Mouse (Mus musculus) CD4-positive, CD25-positive, alpha-beta regulatory T cell, adult 9 weeks (primary cell): Measurements from ENCODE around the gene Trem3. TPM values are rescaled to one million over a fixed set of nuclear protein-coding genes. Genes with fewer than 3 reads are reported as not detected.

Experiments used
- polyA plus RNA-seq: library from polyadenylated mRNA; unstranded; fragments of 100-300 nt; shearing (Covaris generic); gene quantifications from one replicate; pipeline ENCODE4 v1.2.1, GENCODE M21; 2017

Trem3 gene
- not detected for polyA plus RNA-seq

DNA sequence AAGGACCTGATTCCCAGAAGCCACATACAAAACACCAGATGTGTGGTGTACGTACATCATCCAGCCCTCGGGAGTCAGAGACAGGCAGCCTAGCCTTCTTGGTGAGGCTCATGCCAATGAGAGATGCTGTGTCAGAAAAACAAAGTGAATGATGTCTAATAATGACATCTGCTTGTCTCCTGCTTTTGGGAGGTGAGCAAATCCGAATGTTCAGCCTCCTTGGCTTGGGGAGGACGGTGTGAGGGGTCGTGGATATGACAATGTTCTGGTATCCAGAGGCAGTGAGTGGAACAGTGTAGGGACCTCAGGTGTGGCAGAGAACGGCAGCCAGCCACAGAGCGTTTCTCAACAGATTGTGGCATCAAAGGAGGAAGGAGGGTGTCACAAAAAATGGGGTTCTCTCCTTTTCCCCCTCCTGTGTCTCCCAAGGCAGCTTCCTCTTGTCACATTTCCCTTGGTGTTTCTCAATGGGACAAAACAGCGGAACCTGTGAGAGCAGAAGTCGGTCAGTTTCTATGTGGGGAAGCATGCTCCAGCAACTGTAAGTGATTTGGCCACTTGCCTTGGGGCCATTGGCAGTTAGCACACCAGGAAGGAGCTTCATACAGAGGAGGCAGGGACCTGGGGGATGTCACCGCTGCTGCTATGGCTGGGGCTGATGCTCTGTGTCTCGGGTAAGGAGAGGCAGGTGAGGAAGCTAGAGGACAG, at the start of gene Trem3:
Gene Trem3 (plus strand): TSS at position 557 of the 708 bp plus-strand sequence.

DNA sequence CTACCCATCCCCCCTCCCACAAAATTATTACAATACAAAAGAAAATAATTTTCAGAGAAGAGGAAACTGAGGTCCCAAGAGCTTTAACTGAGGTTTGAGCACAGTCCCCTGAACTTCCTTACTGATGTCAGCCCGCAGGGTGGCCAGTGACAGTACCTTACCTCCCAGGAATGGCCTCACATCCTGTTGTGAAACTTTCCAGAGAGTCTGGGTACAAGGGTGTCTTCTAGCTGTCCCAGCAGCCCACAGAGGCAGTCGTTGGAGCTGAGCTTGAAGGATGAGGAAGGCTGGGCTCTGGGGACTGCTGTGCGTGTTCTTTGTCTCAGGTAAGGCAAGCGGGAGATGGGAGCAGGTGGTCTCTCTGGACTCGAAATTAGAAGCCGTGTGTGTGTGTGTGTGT, 15.1 kb upstream of the Trem3 start, which contains the start of gene Trem1:
Gene Trem1 (plus strand): TSS at position 251 of the 400 bp plus-strand sequence.

GRCm38 (mm10) chr17:48263741-48264362, 16.3 kb downstream of the Trem3 start, which contains the start of gene Treml4:
Treml4 (plus strand) TSS chr17:48264295.

DNA sequence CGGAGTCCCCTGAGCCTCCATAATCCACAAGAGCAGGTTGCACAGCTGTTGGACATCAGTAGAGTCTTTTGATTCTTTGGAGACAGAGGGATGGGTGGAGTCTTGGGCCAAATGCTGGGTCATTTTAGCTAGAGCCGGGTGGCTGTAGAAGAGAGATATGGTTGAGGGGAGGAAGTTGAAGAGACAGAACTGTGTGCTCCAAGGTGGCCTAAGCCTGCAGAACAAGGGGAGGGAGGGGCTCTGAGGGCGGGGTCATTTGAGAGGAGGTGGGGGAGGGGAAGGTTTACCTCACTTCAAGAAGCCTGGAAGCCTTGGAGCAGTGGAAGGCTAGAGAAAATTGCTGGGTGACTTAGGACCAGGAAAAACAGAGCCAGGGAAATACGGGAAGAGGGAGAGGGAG, 51.6 kb downstream of the Trem3 start, which contains the start of gene Treml2:
Gene Treml2 (plus strand): TSS at position 296 of the 400 bp plus-strand sequence.

Other genes with a start within 250 kb of the Trem3 start
- not detected for gene 1700122O11Rik, start 209.5 kb upstream of the Trem3 start, polyA plus RNA-seq
- not detected for gene 1700067P10Rik, start 158.5 kb upstream of the Trem3 start, polyA plus RNA-seq
- not detected for gene 9830107B12Rik, start 101.5 kb upstream of the Trem3 start, polyA plus RNA-seq
- gene A530064D06Rik, start 80.5 kb upstream of the Trem3 start, polyA plus RNA-seq = not detected
- not detected for gene Trem1, start 15.0 kb upstream of the Trem3 start, polyA plus RNA-seq
- 1.6 TPM for gene Treml4, start 16.5 kb downstream of the Trem3 start, polyA plus RNA-seq
- 28.8 TPM for gene Treml2, start 51.7 kb downstream of the Trem3 start, polyA plus RNA-seq
- 6.3 TPM for gene B430306N03Rik, start 68.4 kb downstream of the Trem3 start, polyA plus RNA-seq
- gene Trem2, start 98.6 kb downstream of the Trem3 start, polyA plus RNA-seq = not detected
- gene Treml1, start 112.1 kb downstream of the Trem3 start, polyA plus RNA-seq = not detected
- 6.2 TPM for gene Nfya, start 162.1 kb downstream of the Trem3 start, polyA plus RNA-seq
- 100 TPM for gene Oard1, start 162.2 kb downstream of the Trem3 start, polyA plus RNA-seq
- gene Apobec2, start 185.2 kb downstream of the Trem3 start, polyA plus RNA-seq = 8.5 TPM
- gene Tspo2, start 203.7 kb downstream of the Trem3 start, polyA plus RNA-seq = not detected
- 38.9 TPM for gene Unc5cl, start 207.1 kb downstream of the Trem3 start, polyA plus RNA-seq